Mouse (Mus musculus): ENCODE results near the gene Epdr1. TPM values are rescaled to one million over a fixed set of nuclear protein-coding genes. Genes with fewer than 3 reads are reported as not detected.
"Not testable (repeated sequence)": the region's sequence is repeated elsewhere in the genome, so short reads cannot be mapped to it uniquely, and the experiment has no call there.

Gene Epdr1
- polyA plus RNA-seq, 1 experiment from 2014 or later: 26.8 TPM

DNA sequence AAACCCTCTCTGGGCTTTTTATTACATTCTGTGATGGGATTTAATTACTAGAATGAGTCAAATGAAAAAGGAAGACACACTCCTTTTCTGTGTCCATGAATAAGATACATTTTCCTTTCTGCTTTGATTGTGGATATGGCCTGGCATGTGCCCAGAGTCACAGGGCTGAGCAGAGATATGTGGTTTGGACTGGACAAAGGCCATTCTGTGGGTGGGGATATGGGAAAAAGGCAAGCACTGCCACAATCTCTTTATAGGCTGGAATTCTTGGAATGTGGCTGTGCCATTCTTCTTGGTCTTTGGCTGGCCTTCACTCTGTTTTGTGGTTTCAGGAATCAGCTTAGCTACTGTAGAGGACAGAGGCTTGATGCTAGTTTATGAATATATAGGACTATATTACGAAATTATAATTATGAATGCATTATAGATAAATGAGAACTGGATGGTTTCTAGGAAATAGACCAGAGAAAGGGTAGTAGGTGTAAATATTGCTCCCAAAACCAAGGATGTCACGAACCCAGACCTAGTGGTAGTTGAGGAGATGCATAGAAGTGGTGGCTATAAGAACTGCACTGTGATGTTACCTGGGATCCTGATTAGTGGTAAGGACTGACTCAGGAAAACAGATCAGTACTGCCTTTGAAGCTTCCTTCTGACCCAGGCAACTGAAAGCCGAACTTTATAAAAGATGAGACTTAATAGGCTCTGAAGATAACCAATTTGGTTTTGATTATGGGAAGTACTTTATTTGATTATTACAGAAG lies 28.5 kb downstream of the Epdr1 start:
- H3K4me3 ChIP-seq (ENCODE audit: low read depth, low read length): no peak overlapping the region
- H3K9me3 ChIP-seq (replicated peaks; ENCODE audit: control insufficient read depth, low read length): no peaks in the 10 kb centered on the region
- no peaks in the 10 kb centered on the region for H3K36me3 ChIP-seq (ENCODE audit: control insufficient read depth, insufficient read depth, low read length)
- no peak for ATAC-seq (replicated peaks; ENCODE audit: insufficient number of reproducible peaks, low FRiP score, low TSS enrichment)
- no peak overlapping the region for H3K4me2 ChIP-seq
- no peaks in the 10 kb centered on the region for H3K27me3 ChIP-seq (ENCODE audit: control insufficient read depth, insufficient read depth, low read length)
- 85% methylated on average over 3 of the region's 3 CpGs for WGBS (ENCODE audit: insufficient replicate concordance)
- no peak overlapping the region for H3K9ac ChIP-seq (ENCODE audit: low read depth, low read length)
- 0 out of 2 replicates have a peak, but pooled peaks cover 3% of the 10 kb centered on the region for H3K4me1 ChIP-seq (ENCODE audit: control insufficient read depth, insufficient read depth, low read length)
- no peak overlapping the region for H3K27ac ChIP-seq (ENCODE audit: low read depth, low read length)

- no peak overlapping the region for H3K9ac ChIP-seq (ENCODE audit: low read depth, low read length)
- H3K27me3 ChIP-seq (ENCODE audit: control insufficient read depth, insufficient read depth, low read length): no peaks in the 10 kb centered on the region
- no peak overlapping the region for H3K4me3 ChIP-seq (ENCODE audit: low read depth, low read length)
- no peaks in the 10 kb centered on the region for H3K36me3 ChIP-seq (ENCODE audit: control insufficient read depth, insufficient read depth, low read length)
- H3K27ac ChIP-seq (ENCODE audit: low read depth, low read length): no peak overlapping the region
- ATAC-seq (replicated peaks; ENCODE audit: insufficient number of reproducible peaks, low FRiP score, low TSS enrichment): no peak
- no peak overlapping the region for H3K4me2 ChIP-seq
- no peaks in the 10 kb centered on the region for H3K4me1 ChIP-seq (ENCODE audit: control insufficient read depth, insufficient read depth, low read length)
- H3K9me3 ChIP-seq (replicated peaks; ENCODE audit: control insufficient read depth, low read length): no peaks in the 10 kb centered on the region
- WGBS (ENCODE audit: insufficient replicate concordance): 81% methylated on average over 3 of the region's 3 CpGs
Measured at GRCm38 (mm10) chr13:19575947-19576346, 43.8 kb downstream of the Epdr1 start.

GRCm38 (mm10) chr13:19574723-19575122 lies 45.0 kb downstream of the Epdr1 start:
- not testable (repeated sequence) for H3K4me3 ChIP-seq (ENCODE audit: low read depth, low read length); H3K4me1 ChIP-seq (ENCODE audit: control insufficient read depth, insufficient read depth, low read length); ATAC-seq (replicated peaks; ENCODE audit: insufficient number of reproducible peaks, low FRiP score, low TSS enrichment); H3K9me3 ChIP-seq (replicated peaks; ENCODE audit: control insufficient read depth, low read length); H3K27me3 ChIP-seq (ENCODE audit: control insufficient read depth, insufficient read depth, low read length); H3K4me2 ChIP-seq; H3K36me3 ChIP-seq (ENCODE audit: control insufficient read depth, insufficient read depth, low read length); H3K9ac ChIP-seq (ENCODE audit: low read depth, low read length); H3K27ac ChIP-seq (ENCODE audit: low read depth, low read length)
- 81% methylated on average over 2 of the region's 2 CpGs for WGBS (ENCODE audit: insufficient replicate concordance)

- H3K9me3 ChIP-seq (replicated peaks; ENCODE audit: control insufficient read depth, low read length); H3K27me3 ChIP-seq (ENCODE audit: control insufficient read depth, insufficient read depth, low read length); H3K27ac ChIP-seq (ENCODE audit: low read depth, low read length); H3K4me1 ChIP-seq (ENCODE audit: control insufficient read depth, insufficient read depth, low read length); H3K4me2 ChIP-seq; ATAC-seq (replicated peaks; ENCODE audit: insufficient number of reproducible peaks, low FRiP score, low TSS enrichment); H3K4me3 ChIP-seq (ENCODE audit: low read depth, low read length); H3K36me3 ChIP-seq (ENCODE audit: control insufficient read depth, insufficient read depth, low read length); H3K9ac ChIP-seq (ENCODE audit: low read depth, low read length): not testable (repeated sequence)
Measured at GRCm38 (mm10) chr13:19570166-19570565, 49.6 kb downstream of the Epdr1 start.

- no peaks in the 10 kb centered on the region for H3K36me3 ChIP-seq (ENCODE audit: control insufficient read depth, insufficient read depth, low read length)
- ATAC-seq (replicated peaks; ENCODE audit: insufficient number of reproducible peaks, low FRiP score, low TSS enrichment): no peak
- no peak overlapping the region for H3K27ac ChIP-seq (ENCODE audit: low read depth, low read length)
- H3K4me1 ChIP-seq (ENCODE audit: control insufficient read depth, insufficient read depth, low read length): no peaks in the 10 kb centered on the region
- WGBS (ENCODE audit: insufficient replicate concordance): 86% methylated on average over 1 of the region's 1 CpGs
- no peaks in the 10 kb centered on the region for H3K27me3 ChIP-seq (ENCODE audit: control insufficient read depth, insufficient read depth, low read length)
- no peaks in the 10 kb centered on the region for H3K9me3 ChIP-seq (replicated peaks; ENCODE audit: control insufficient read depth, low read length)
- no peak overlapping the region for H3K9ac ChIP-seq (ENCODE audit: low read depth, low read length)
- no peak overlapping the region for H3K4me3 ChIP-seq (ENCODE audit: low read depth, low read length)
- no peak overlapping the region for H3K4me2 ChIP-seq
Measured at GRCm38 (mm10) chr13:19562510-19562909, 57.2 kb downstream of the Epdr1 start.

- Histone ChIP-seq H3K9ac (ENCODE audit: low read depth, low read length) (no peak overlapping the region), H3K9me3 (replicated peaks; ENCODE audit: control insufficient read depth, low read length) (no peaks in the 10 kb centered on the region), H3K4me1 (ENCODE audit: control insufficient read depth, insufficient read depth, low read length) (no peaks in the 10 kb centered on the region), H3K4me2 (no peak overlapping the region), H3K4me3 (ENCODE audit: low read depth, low read length) (no peak overlapping the region), H3K27ac (ENCODE audit: low read depth, low read length) (no peak overlapping the region), H3K27me3 (ENCODE audit: control insufficient read depth, insufficient read depth, low read length) (no peaks in the 10 kb centered on the region), H3K36me3 (ENCODE audit: control insufficient read depth, insufficient read depth, low read length) (no peaks in the 10 kb centered on the region)
- 89% methylated on average over 4 of the region's 4 CpGs for WGBS (ENCODE audit: insufficient replicate concordance)
- no peak for ATAC-seq (replicated peaks; ENCODE audit: insufficient number of reproducible peaks, low FRiP score, low TSS enrichment)
Measured at GRCm38 (mm10) chr13:19555391-19555790, 64.3 kb downstream of the Epdr1 start.

Other genes with a start within 250 kb of the Epdr1 start
- 91.5 and 96.2 TPM in 2 replicates for gene Stard3nl, start 224.1 kb downstream of the Epdr1 start, polyA plus RNA-seq (2014; fragmentation: Nextera tagmentation; extraction: Ambion mirVana)
- 0.56 and 0.70 TPM in 2 replicates for gene Sfrp4, start 3.2 kb upstream of the Epdr1 start, polyA plus RNA-seq (2014; fragmentation: Nextera tagmentation; extraction: Ambion mirVana)
- not detected in 2 replicates for gene Nme8, start 77.9 kb upstream of the Epdr1 start, polyA plus RNA-seq (2014; fragmentation: Nextera tagmentation; extraction: Ambion mirVana)
- 0.17 TPM in 1 of 2 replicates, not detected in the other for gene Gpr141, start 204.3 kb upstream of the Epdr1 start, polyA plus RNA-seq (2014; fragmentation: Nextera tagmentation; extraction: Ambion mirVana)

Data from heart, embryonic 11.5 days (tissue).